In genomic region chr7:30558656-30559442, GRCm38 (mm10) we compare ENCODE assay signal across 10 mouse cellular contexts. TPM values are rescaled to one million over a fixed set of nuclear protein-coding genes. Genes with fewer than 3 reads are reported as not detected.
DNase-seq lines count a peak whose midpoint lies in the region; ATAC-seq and TF ChIP-seq lines count a peak whose summit lies in the region.
"Had no signal": no experiment of that assay in that cellular context is flagged by ENCODE, and none has a peak within 500 bp of the region (broad histone marks: within the 10 kb centered on the region; RNA-seq: fewer than 3 reads in every experiment).

No protein-coding gene starts in this region.

- H3K27me3 ChIP-seq in heart, embryonic 10.5 days (ENCODE audit: insufficient read depth, poor library complexity, severe bottlenecking): no peaks in the 10 kb centered on the region
- no peaks in the 10 kb centered on the region for H3K27me3 ChIP-seq in forebrain, embryonic 14.5 days (replicated peaks; ENCODE audit: control insufficient read depth, insufficient read depth, low read length)
- H3K27me3 ChIP-seq in liver, embryonic 13.5 days: no peaks in the 10 kb centered on the region
- H3K27me3 ChIP-seq: Patski had no signal

- ATAC-seq in forebrain, embryonic 14.5 days: no peak
- peak; percentile 44 for ATAC-seq in liver, embryonic 13.5 days (ENCODE audit: low read depth)

- peak overlapping the region; percentile 81 for H3K27ac ChIP-seq in heart, embryonic 10.5 days
- no peak overlapping the region for H3K27ac ChIP-seq in ES-E14 (ENCODE audit: insufficient read depth, low read depth, low read length, poor library complexity, severe bottlenecking)
- no peak overlapping the region; the same call in 1 of the 2 replicates for H3K27ac ChIP-seq in forebrain, embryonic 14.5 days (ENCODE audit: low read depth, low read length)
- H3K27ac ChIP-seq in liver, embryonic 13.5 days: peak overlapping the region; percentile 86

- peak overlapping the region; percentile 98 for H3K4me2 ChIP-seq in forebrain, embryonic 14.5 days (ENCODE audit: low read length)
- peak overlapping the region; percentile 73 for H3K4me2 ChIP-seq in liver, embryonic 13.5 days

- in situ Hi-C loops in ES-E14 (cut with MboI; ENCODE audit: low sequenced_read_pairs in 2 of 2, unreplicated experiment in 2 of 2): no loop called here

- H3K9me3 ChIP-seq in heart, embryonic 10.5 days: no peaks in the 10 kb centered on the region
- H3K9me3 ChIP-seq in ES-E14 (ENCODE audit: control insufficient read depth, insufficient read depth, low read depth, low read length): no peaks in the 10 kb centered on the region
- no peaks in the 10 kb centered on the region for H3K9me3 ChIP-seq in forebrain, embryonic 14.5 days (replicated peaks; ENCODE audit: control insufficient read depth, low read length)
- H3K9me3 ChIP-seq in liver, embryonic 13.5 days (replicated peaks): no peaks in the 10 kb centered on the region

- DNase-seq in heart, embryonic 10.5 days (ENCODE audit: low spot score): no peak
- no peak for DNase-seq in heart, adult 8-10 months (ENCODE audit: low spot score)
- DNase-seq in ES-E14 (ENCODE audit: low read depth, low spot score) (no peak), adipocyte (ENCODE audit: low spot score) (no peak)
- DNase-seq in forebrain, embryonic 14.5 days (ENCODE audit: low spot score): no peak
- DNase-seq in liver, embryonic 13.5 days: peak; percentile 38
- DNase-seq in ovary, postnatal 10 days (ENCODE audit: low spot score): no peak
- no peak for DNase-seq in right cerebral cortex, adult 18-20 months

- peaks cover 21% of the 10 kb centered on the region for H3K4me1 ChIP-seq in heart, embryonic 10.5 days
- H3K4me1 ChIP-seq in ES-E14 (ENCODE audit: control insufficient read depth in 2 of 2, insufficient read depth in 2 of 2, low read length in 2 of 2, poor library complexity in 1 of 2): peaks cover 4 to 12% of the 10 kb centered on the region in 2 experiments; a peak in 2 of 4 replicates
- H3K4me1 ChIP-seq in forebrain, embryonic 14.5 days (ENCODE audit: control insufficient read depth, insufficient read depth, low read length): peaks cover 12% of the 10 kb centered on the region
- H3K4me1 ChIP-seq in liver, embryonic 13.5 days (replicated peaks): peaks cover 51% of the 10 kb centered on the region

- peaks cover 42% of the 10 kb centered on the region for H3K36me3 ChIP-seq in heart, embryonic 10.5 days
- H3K36me3 ChIP-seq in ES-E14 (ENCODE audit: control insufficient read depth, insufficient read depth, low read length, poor library complexity, severe bottlenecking): peaks cover 18% of the 10 kb centered on the region
- H3K36me3 ChIP-seq in forebrain, embryonic 14.5 days (ENCODE audit: control insufficient read depth, insufficient read depth, low read length): peaks cover 39% of the 10 kb centered on the region
- H3K36me3 ChIP-seq in liver, embryonic 13.5 days: peaks cover 44% of the 10 kb centered on the region

- peak overlapping the region; percentile 77 for H3K9ac ChIP-seq in ES-E14 (ENCODE audit: insufficient read depth, low read depth, low read length, poor library complexity, severe bottlenecking)
- peak overlapping the region; percentile 77 for H3K9ac ChIP-seq in forebrain, embryonic 14.5 days (ENCODE audit: low read length)
- H3K9ac ChIP-seq in liver, embryonic 13.5 days: peak overlapping the region; percentile 74

- peak overlapping the region; percentile 72 for H3K4me3 ChIP-seq in heart, embryonic 10.5 days
- H3K4me3 ChIP-seq in ES-E14 (ENCODE audit: insufficient read depth in 1 of 2, low read depth in 1 of 2, low read length in 2 of 2, poor library complexity in 1 of 2, severe bottlenecking in 1 of 2): peak overlapping the region; percentile 79 to 96
- peak overlapping the region; percentile 62 for H3K4me3 ChIP-seq in forebrain, embryonic 14.5 days (ENCODE audit: low read depth, low read length)
- peak overlapping the region; percentile 67 for H3K4me3 ChIP-seq in liver, embryonic 13.5 days (replicated peaks)

- 14% methylated on average over 12 of the region's 12 CpGs for WGBS in heart, embryonic 10.5 days
- WGBS in forebrain, embryonic 14.5 days: 16% methylated on average over 12 of the region's 12 CpGs
- 8% methylated on average over 12 of the region's 12 CpGs for WGBS in liver, embryonic 13.5 days (ENCODE audit: insufficient replicate concordance)

TF ChIP-seq in ES-E14, 5 proteins besides CTCF, POLR2A, EP300 and RAD21:
- TF ChIP-seq HCFC1 (IDR thresholded peaks at IDR 0.05; ENCODE audit: borderline replicate concordance, insufficient read depth, low read length) (no peak), ZC3H11A (IDR thresholded peaks at IDR 0.05; ENCODE audit: borderline replicate concordance, low read depth, low read length) (no peak), ZNF384 (IDR thresholded peaks at IDR 0.05; ENCODE audit: low read depth, low read length) (no peak), CHD2 (IDR thresholded peaks at IDR 0.05; ENCODE audit: low read depth, low read length) (no peak), MAFK (IDR thresholded peaks at IDR 0.05; ENCODE audit: insufficient read depth, low read depth, low read length) (no peak)
TF ChIP-seq in ES-E14: peak in this region for 0.

RNA-seq across cellular contexts. Expression of gene Lin37, which starts 0.8 kb away (rescaled TPM):
- 31.5 and 35.6 TPM in 2 replicates for polyA plus RNA-seq in heart, embryonic 10.5 days (2016; fragmentation: Nextera tagmentation; extraction: Ambion mirVana)
- 10 to 100 TPM; 13.5 to 21.0 (median 14.6) TPM for total RNA-seq in heart, adult 8-10 months (2022)
- 12.4 and 15.8 TPM in 2 replicates for total RNA-seq in ES-E14 (2012; rRNA removed)
- polyA plus RNA-seq in forebrain, embryonic 14.5 days (2014; fragmentation: Nextera tagmentation; extraction: Ambion mirVana): 47.6 and 59.0 TPM in 2 replicates
- 25.3 and 31.9 TPM in 2 replicates for polyA plus RNA-seq in liver, embryonic 13.5 days (2015; fragmentation: Nextera tagmentation; extraction: Ambion mirVana)

RNA-seq across cellular contexts. Expression of gene U2af1l4, which starts 4.3 kb away (rescaled TPM):
- 87.8 and 90.4 TPM in 2 replicates for polyA plus RNA-seq in heart, embryonic 10.5 days (2016; fragmentation: Nextera tagmentation; extraction: Ambion mirVana)
- 10 to 100 TPM; 62.1 to 70.3 (median 67.2) TPM for total RNA-seq in heart, adult 8-10 months (2022)
- 56.9 and 65.8 TPM in 2 replicates for total RNA-seq in ES-E14 (2012; rRNA removed)
- polyA plus RNA-seq in forebrain, embryonic 14.5 days (2014; fragmentation: Nextera tagmentation; extraction: Ambion mirVana): 132 and 135 TPM in 2 replicates
- 49.4 TPM in 2 replicates for polyA plus RNA-seq in liver, embryonic 13.5 days (2015; fragmentation: Nextera tagmentation; extraction: Ambion mirVana)

RNA-seq across cellular contexts. Expression of gene Gm49396, which starts 4.3 kb away (rescaled TPM):
- polyA plus RNA-seq in heart, embryonic 10.5 days (2016; fragmentation: Nextera tagmentation; extraction: Ambion mirVana): 9.9 and 12.3 TPM in 2 replicates
- total RNA-seq in heart, adult 8-10 months (2022): 1 to 10 TPM in 2 of 4 experiments, under 1 TPM in 2; 0.80 to 1.6 (median 1.2) TPM
- 4.1 and 6.8 TPM in 2 replicates for total RNA-seq in ES-E14 (2012; rRNA removed)
- 7.0 and 10.7 TPM in 2 replicates for polyA plus RNA-seq in forebrain, embryonic 14.5 days (2014; fragmentation: Nextera tagmentation; extraction: Ambion mirVana)
- polyA plus RNA-seq in liver, embryonic 13.5 days (2015; fragmentation: Nextera tagmentation; extraction: Ambion mirVana): 3.4 and 3.8 TPM in 2 replicates

RNA-seq across cellular contexts. Expression of gene Psenen, which starts 4.6 kb away (rescaled TPM):
- polyA plus RNA-seq in heart, embryonic 10.5 days (2016; fragmentation: Nextera tagmentation; extraction: Ambion mirVana): 112 and 124 TPM in 2 replicates
- 10 to 100 TPM; 82.2 to 90.7 (median 88.5) TPM for total RNA-seq in heart, adult 8-10 months (2022)
- total RNA-seq in ES-E14 (2012; rRNA removed): 64.9 and 65.3 TPM in 2 replicates
- 121 and 143 TPM in 2 replicates for polyA plus RNA-seq in forebrain, embryonic 14.5 days (2014; fragmentation: Nextera tagmentation; extraction: Ambion mirVana)
- polyA plus RNA-seq in liver, embryonic 13.5 days (2015; fragmentation: Nextera tagmentation; extraction: Ambion mirVana): 80.1 and 81.3 TPM in 2 replicates

RNA-seq across cellular contexts. Expression of gene Igflr1, which starts 6.4 kb away (rescaled TPM):
- 2.6 and 4.1 TPM in 2 replicates for polyA plus RNA-seq in heart, embryonic 10.5 days (2016; fragmentation: Nextera tagmentation; extraction: Ambion mirVana)
- 1 to 10 TPM in 3 of 4 experiments, not detected in 1; 1.1 to 1.4 (median 1.1) TPM for total RNA-seq in heart, adult 8-10 months (2022)
- total RNA-seq in ES-E14 (2012; rRNA removed): 1.3 and 3.3 TPM in 2 replicates
- 1.7 and 6.4 TPM in 2 replicates for polyA plus RNA-seq in forebrain, embryonic 14.5 days (2014; fragmentation: Nextera tagmentation; extraction: Ambion mirVana)
- polyA plus RNA-seq in liver, embryonic 13.5 days (2015; fragmentation: Nextera tagmentation; extraction: Ambion mirVana): 1.6 and 2.1 TPM in 2 replicates
- total RNA-seq: neutrophil, adult 5-6 weeks had no signal

Comparison
In these comparisons a context has a peak if more than half of its experiments do, and no peak if none do; other contexts are left out.
1. H3K27ac ChIP-seq: peak in heart, embryonic 10.5 days (single experiment) and liver, embryonic 13.5 days (single experiment); none in ES-E14 (single experiment) and forebrain, embryonic 14.5 days (single experiment).
2. Peak in every context shown above with its lines, with median percentiles within 50 percentile points of each other: H3K4me3 ChIP-seq and H3K9ac ChIP-seq.